Mouse (Mus musculus) urinary bladder, postnatal 4 days (tissue): ENCODE measurements around the gene Slc35f5.
A peak's percentile ranks its signal among the peaks of the same experiment; 100 is the strongest.
"Not testable (repeated sequence)": the region's sequence is repeated elsewhere in the genome, so short reads cannot be mapped to it uniquely, and the experiment has no call there.

ENCODE experiments used
- DNase-seq, 2 experiments: peaks; one replicate each; pipeline ENCODE4 v3.0.0; 2021 to 2022; ENCODE audit warnings: low spot score in 2 of 2

The Slc35f5 gene

GRCm38 (mm10) chr1:125560259-125561192 is at the start of gene Slc35f5:
TSS of gene Slc35f5 (plus strand) at chr1:125560595.
- DNase-seq = peak; percentile 97 to 98

- DNase-seq = no peak
Observed at GRCm38 (mm10) chr1:125514706-125515105, 45.7 kb upstream of the Slc35f5 start.

GRCm38 (mm10) chr1:125516910-125517659 is 43.3 kb upstream of the Slc35f5 start:
- DNase-seq = no peak

GRCm38 (mm10) chr1:125519107-125519611 is 41.2 kb upstream of the Slc35f5 start:
- peak in 1 of 2 experiments; percentile 43 for DNase-seq

- DNase-seq = no peak
Observed at GRCm38 (mm10) chr1:125525965-125526665, 34.3 kb upstream of the Slc35f5 start.

GRCm38 (mm10) chr1:125526666-125527004 is 33.8 kb upstream of the Slc35f5 start:
- no peak for DNase-seq

- no peak for DNase-seq
Observed at GRCm38 (mm10) chr1:125527364-125527763, 33.0 kb upstream of the Slc35f5 start.

- not testable (repeated sequence) for DNase-seq
Observed at GRCm38 (mm10) chr1:125533180-125533912, 27.0 kb upstream of the Slc35f5 start.

GRCm38 (mm10) chr1:125537131-125537530 is 23.3 kb upstream of the Slc35f5 start:
- no peak for DNase-seq

- no peak for DNase-seq
Observed at GRCm38 (mm10) chr1:125537776-125538175, 22.6 kb upstream of the Slc35f5 start.

- DNase-seq = no peak
Observed at GRCm38 (mm10) chr1:125539312-125539711, 21.1 kb upstream of the Slc35f5 start.

GRCm38 (mm10) chr1:125542008-125542999 is 18.1 kb upstream of the Slc35f5 start:
- DNase-seq = peak in 1 of 2 experiments; percentile 22

- DNase-seq = no peak
Observed at GRCm38 (mm10) chr1:125549872-125550271, 10.5 kb upstream of the Slc35f5 start.

GRCm38 (mm10) chr1:125550359-125550758 is 10.0 kb upstream of the Slc35f5 start:
- no peak for DNase-seq

- no peak for DNase-seq
Observed at GRCm38 (mm10) chr1:125551564-125551963, 8.8 kb upstream of the Slc35f5 start.

GRCm38 (mm10) chr1:125559261-125559660 is 1.1 kb upstream of the Slc35f5 start:
- DNase-seq = no peak

- no peak for DNase-seq
Observed at GRCm38 (mm10) chr1:125559721-125560120, 674 bp upstream of the Slc35f5 start.

GRCm38 (mm10) chr1:125561206-125561605 is 811 bp downstream of the Slc35f5 start:
- peak; percentile 76 to 77 for DNase-seq

GRCm38 (mm10) chr1:125561841-125562240 is 1.4 kb downstream of the Slc35f5 start:
- no peak for DNase-seq

- no peak for DNase-seq
Observed at GRCm38 (mm10) chr1:125568126-125568525, 7.7 kb downstream of the Slc35f5 start.
